Mouse (Mus musculus) layer of hippocampus, postnatal 25 days (tissue): ENCODE measurements at regions not wholly inside any gene's neighbourhood (a gene's known extent, or its start where the extent isn't known, plus 50 kb on each side); places are given as distances from the start of the nearest gene placed in this dataset.
A peak's percentile ranks its signal among the peaks of the same experiment; 100 is the strongest.

Source experiments
- DNase-seq, 2 experiments: peaks; one replicate each; pipeline ENCODE4 v3.0.0; 2022; ENCODE audit warnings: mixed read lengths in 2 of 2, low spot score in 1 of 2; ENCODE audit errors: extremely low spot score in 1 of 2

- no peak for DNase-seq
Measured at GRCm38 (mm10) chr6:50891205-50891526, 236.9 kb upstream of the Npvf start.

DNA sequence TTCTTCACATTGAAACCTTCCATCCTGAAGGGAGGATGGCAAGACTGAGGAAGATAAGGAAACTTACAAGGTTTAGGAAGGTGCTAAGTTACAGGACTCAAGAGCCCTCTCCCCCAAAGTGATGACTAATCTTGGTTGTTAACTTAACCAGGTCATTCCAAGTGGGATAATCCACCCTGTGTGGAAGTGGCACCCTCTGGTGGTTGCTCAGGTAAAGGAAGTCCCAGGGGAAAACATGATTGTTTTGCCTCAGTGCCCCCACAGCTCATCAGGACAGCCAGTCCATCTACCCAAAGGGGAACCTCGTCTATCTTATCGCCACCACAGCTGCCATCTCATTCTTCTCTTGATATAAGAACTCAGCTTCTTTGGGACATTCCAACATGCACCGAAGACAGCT, 244.6 kb upstream of the Npvf start:
- no peak for DNase-seq

DNA sequence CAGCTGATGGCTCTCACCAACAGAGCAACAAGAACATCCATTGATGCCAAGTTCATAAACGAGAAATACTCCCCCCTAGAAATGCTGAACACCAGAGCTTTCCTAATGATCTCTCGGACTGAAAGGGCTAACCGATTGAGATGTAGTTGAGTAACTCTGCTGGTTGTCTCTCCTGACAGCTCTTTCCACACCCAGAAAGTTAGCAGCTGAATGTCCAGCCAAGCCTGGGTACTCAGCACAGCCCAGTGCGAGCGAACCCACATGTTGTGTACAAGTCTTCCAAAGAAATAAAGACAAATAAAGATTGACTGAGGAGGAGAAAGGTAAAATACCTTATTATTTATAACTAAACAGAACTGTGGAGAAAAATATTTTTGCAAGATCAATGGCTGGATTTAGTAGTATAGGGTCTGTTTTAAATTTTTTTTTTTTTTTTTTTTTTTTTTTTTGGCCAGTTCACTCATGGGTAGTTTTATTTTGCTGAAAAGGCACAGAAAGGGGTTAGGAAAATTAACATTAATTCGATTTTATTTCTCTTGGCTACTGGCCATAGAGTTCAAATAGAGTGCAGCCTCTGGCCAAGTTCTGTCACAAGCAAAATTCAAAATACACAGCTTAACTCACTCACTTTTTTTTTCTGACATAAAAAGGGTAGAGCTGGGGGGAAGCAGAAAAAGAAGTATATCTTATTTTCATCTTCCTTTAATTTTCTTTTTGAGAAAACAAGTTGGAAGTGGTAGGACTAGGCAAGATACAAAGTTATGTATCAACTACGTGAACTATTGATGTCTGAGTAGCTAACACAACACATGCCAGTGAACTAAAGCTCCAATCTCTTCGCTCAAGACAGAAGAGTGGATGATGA, 261.2 kb upstream of the Npvf start:
- no peak for DNase-seq

GRCm38 (mm10) chr6:50918248-50918647, 264.0 kb upstream of the Npvf start:
- no peak for DNase-seq

DNA sequence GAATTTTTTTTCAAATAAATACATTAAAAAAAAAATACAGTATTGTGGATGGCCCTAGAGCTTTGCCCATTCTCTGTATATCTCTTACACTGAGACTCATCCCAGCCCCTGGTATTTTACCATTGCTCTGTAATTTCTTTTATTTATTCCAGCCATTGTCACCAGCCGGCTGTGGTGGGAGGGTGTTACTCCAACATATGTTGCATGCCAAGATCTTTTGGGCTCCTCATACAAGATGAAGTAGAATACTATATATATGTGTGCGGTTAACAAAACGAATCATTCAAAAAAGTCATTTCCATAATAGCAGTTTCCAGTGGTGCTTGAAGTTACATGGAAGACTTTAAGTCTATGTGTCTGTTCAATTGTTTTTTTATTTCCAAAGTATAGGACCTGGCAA, 268.0 kb upstream of the Npvf start:
- no peak for DNase-seq

GRCm38 (mm10) chr6:50924571-50924970, 270.3 kb upstream of the Npvf start:
- no peak for DNase-seq

GRCm38 (mm10) chr6:50924998-50925397, 270.8 kb upstream of the Npvf start:
- DNase-seq = no peak

DNA sequence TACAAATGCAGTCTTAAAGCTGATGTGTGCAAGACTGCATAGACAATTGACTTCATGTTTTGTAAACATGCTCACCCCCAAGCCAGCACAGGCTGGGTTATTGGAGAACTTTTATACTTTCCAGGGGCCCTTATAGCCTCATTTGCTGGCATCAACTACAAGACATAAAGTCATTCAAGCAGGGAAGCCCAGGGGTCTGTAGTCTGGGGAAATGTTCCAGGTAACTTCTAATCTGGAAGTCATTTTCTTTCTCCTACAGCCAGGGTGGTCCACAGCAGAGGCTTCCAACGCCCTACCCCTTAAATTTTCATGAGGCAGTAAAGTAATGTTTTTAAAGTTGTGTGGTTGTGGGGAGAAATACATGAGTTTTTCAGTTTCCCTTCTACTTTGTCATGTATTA, 272.1 kb upstream of the Npvf start:
- DNase-seq = no peak

DNA sequence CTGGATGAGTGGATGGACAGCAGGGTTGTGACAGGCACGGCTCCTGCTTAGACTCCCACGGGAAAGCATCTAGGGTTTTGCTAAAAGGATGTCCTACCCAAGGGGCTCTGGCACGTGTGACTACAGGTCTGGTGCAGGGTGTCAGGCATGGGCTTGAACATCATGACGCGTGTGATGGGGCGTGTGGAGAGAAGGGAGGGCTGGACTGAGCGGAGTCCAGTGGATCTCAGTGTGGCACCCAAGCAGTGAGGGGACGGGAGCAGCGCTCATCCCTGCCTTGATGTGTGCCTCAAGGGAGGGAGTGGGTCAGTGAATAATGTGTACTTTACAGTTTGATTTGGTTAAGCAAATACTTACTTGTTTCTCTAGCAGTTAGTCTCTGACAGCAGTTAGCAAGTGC, 275.3 kb upstream of the Npvf start:
- DNase-seq = no peak

DNA sequence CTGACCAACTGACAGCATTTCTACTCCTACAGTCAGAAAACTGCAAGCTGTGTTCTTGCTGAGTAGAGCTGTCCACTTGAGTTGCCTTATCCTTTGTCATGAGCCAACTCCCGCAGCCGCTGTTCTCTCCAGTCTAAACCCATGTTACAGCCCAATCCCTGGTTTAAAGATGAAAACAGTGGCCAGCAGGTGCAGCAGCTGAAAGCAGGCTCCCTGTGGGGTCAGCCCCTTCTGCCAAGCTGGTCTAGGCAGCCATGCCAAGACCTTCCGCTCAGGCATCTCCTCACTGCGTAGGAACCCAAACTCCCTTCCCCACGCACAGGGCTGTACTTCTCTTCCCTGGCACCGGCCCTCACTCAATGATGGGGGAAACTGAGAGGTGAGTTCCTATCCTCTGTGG, 279.3 kb upstream of the Npvf start:
- DNase-seq = no peak

GRCm38 (mm10) chr6:50934245-50934644, 280.0 kb upstream of the Npvf start:
- peak; percentile 13 to 26 for DNase-seq

GRCm38 (mm10) chr6:50936306-50936705, 282.1 kb upstream of the Npvf start:
- no peak for DNase-seq

DNA sequence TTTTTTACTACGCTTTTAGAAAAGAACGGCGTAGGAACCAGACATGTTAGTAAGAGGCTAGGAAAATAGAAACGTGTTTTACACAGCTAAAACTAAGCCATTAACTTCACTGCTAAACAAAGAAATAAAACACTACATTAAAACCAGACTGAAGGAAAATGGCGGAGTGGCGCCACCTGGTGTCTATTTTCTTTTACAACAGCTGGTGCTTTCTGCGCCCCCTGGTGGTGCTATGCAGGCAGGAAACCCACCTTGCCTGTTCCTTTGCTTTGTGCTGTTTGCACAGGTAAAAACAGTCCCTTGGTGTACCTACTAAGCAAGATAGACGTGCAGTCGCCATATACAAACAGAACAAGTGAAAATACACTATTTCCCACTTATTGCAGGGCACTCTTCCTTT, 282.9 kb upstream of the Npvf start:
- DNase-seq = peak; percentile 81 to 88

DNA sequence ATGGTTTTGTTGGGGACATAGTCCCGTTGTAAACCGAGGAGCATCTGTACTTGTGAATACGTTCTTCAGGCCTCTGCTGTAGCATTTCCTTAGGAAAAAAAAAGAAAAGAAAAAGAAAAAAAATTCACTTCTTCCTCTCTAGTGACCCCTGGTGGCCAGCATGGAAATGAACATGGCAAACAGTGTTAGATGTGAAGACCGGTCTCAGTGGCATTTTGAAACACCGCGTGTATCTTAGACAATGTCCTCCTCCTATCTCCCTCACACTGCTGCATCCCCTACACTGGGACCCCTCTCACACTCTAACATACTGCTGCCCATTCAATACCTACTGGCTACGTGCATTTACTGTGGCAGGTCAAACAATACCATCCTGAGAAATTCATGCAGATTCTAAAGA, 284.6 kb upstream of the Npvf start:
- DNase-seq = peak in 1 of 2 experiments; percentile 54

DNA sequence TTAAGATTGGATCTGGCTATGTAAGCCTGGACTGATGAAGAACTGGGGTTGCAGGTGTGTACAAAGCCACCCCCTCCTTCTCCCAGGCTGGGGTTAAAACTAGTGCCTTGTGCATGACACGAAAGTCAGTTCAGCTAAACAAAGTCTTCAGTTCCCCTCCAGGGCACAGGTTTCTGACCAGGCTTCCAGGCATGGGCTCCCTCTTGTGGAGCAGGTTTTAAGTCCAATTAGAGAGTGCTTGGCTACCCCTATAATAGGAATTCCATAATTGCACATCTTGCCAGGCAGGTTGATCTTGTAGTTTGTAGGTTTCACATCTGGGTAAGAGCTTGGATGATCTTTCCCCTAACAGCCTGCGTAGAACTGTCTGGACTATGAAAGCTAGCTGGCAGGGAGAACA, 285.2 kb upstream of the Npvf start:
- DNase-seq = no peak

- DNase-seq = no peak
Measured at GRCm38 (mm10) chr6:50940118-50940517, 285.9 kb upstream of the Npvf start.

DNA sequence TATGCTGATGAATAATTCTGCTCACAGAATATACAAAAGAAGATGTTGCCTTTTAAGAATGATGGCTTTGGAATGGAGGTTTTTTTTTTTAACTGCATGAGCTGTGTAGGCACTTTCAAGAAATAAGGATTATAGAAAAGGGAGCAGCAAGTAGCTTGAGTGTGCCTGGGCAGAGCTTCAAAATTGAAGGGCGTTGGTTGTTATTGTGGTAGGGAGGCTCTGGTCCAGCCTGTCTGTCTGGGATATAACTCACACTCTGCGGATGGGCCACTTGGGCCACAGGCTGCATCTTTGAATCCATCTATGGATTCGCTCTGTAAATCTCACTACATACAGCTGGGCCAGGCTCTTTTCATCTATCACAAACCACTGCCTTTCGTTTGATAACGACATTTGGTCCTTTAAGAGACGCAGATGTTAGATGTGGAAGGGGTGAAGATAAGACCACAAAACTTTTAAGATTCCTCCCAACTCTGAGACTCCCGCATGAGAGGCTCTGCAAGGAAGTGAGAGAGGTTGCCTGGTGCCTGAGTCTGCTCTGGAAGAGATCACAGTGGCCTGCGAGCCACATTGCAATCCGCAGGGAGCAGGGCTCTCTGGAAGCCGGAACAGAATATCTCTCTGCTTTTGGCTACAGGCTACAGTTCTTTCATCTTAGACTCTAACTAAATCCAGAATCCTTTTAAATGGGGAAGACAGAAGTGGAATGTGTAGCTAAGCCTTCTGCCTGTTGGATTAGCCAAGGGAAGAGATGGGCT, 286.6 kb upstream of the Npvf start:
- DNase-seq = no peak

DNA sequence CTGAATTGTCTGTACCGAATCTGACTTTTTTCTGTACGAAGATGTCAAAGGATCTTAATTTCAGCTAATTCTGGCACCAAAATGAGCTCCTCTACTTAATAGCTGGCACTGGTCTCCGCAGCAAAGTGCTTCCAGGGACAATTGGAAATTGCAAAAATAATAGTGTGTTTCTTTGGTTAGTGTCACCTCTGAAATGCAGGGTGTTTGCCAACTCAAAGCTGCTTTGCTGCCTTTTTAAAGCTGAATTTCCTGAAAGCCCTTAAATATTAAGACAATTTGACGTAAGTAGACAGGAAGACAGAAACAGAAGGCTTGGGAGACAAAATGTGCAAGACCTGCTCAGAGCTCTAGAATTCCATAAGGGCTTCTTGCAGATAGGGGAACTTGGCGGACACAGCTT, 288.5 kb upstream of the Npvf start:
- no peak for DNase-seq

DNA sequence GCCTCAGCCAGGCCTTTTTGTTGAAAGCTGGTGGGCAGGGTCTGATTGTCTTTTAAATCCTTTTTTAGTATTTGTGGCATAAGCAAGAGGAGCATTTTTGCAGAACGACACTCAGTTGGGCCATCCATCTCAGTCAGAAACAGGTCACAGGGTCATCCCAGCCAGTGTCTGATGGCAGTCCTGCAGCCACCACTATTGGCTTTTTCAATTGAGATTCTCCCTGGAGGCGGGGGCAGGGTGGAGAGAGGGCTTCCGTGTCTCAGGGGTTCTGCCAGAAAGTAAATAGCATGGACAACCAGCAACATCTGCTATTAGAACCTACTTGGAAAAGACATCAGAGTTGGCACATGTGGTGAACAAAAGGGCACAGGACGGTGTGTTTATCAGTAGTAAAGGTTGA, 293.8 kb upstream of the Npvf start:
- no peak for DNase-seq

DNA sequence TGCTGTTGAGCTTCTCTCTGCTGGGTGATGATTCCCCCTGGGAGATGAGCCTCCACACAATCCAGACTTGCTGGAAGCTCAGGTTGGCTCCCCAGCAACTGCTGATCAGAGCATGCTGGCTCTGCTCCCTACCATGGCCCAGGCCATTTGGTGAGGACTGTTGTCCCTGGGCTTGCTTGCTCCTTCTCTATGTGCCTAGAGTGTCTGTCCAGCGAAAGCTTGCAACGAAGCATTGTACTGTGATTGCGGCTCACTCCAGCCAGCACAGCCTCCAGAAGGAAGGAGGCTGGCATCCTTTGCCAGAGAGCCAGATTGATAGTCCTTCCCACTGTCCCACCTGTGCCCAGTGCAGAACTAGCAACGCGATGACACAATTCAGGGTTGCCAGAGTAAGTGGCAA, 295.1 kb upstream of the Npvf start:
- no peak for DNase-seq

DNA sequence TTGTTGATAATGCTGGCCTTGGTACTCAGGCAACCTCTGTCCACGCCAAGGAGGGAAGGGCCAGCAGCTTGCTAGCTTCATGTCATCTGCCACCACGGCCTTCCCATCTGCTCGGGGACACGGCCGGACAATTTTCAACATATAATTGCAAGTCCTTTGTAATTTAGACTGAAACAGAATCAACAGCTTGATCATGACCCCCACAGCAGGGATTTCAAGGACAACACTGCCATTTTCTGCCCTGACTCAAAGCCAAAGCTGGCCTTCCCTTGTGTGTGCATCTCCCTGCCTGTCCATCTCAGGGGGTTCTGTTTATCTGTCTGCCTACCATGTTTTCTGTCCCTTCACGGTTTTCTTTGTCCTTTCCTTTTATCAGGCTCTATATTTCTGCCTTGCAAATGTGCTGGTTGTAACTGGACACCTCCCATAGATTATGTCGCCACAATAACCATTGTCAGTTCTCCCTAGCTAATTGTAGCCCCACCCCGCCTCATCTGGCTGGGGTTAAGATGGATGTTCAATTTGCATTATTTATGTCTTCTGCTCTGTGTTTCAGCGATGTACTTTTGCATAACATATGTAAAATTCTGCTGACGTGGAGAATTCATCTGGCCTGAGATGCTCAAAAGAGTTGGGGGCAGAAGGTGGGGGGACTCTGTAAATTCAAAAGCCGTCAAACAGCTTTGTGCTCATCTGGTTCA, 295.8 kb upstream of the Npvf start:
- DNase-seq = no peak
